Mouse (Mus musculus) spleen, postnatal 36 days (tissue): ENCODE results near the gene Gm45753.
"Not testable (repeated sequence)": the region's sequence is repeated elsewhere in the genome, so short reads cannot be mapped to it uniquely, and the experiment has no call there.

Experiments
- DNase-seq, 2 experiments: peaks; one replicate each; pipeline ENCODE4 v3.0.0; 2022; ENCODE audit warnings: low spot score in 2 of 2, mixed read lengths in 1 of 2

Gene Gm45753

GRCm38 (mm10) chr8:45308366-45308765 lies at the start of gene Gm45753:
TSS of gene Gm45753 (minus strand) at chr8:45308466.
- DNase-seq = no peak

DNA sequence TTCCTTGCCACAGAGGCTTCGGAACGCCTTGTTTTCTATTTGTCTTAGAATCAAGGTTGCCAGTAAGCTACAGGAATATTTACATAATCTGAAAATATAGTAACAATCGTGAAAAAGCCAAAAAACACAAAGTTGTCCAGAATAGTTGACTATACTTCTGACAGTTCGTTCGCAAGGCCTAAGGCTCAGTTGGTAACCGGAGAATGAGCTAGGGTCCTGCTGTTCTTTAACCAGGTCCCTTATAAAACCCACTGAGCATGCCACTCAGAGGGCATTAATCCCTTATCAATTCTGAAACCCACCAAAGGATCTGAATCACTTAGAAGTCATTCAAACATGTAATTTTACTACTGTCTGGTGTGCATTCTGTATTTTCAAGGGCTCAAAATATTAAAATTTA lies 47.5 kb upstream of the Gm45753 start:
- DNase-seq = no peak

DNA sequence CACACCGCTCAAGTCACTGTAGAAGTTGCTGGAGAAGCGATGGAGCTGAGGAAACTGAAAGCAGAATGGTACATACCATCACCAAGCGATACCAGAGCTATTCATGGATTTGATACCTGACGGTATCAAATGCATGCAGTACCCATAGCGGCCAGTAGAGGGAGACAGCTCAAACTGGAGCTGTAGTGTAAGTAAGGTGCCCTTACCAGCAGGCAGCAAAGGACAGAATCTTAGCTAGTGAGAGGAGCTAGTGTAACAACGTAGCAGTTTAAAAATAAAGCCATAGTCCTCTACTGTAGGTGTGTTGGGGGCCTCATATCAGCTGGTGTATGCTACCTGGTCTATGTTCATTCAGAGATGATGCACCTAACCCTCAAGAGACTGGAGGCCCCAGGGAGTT lies 36.8 kb upstream of the Gm45753 start:
- DNase-seq = peak in 1 of 2 experiments; percentile 22

GRCm38 (mm10) chr8:45344298-45344697 lies 36.0 kb upstream of the Gm45753 start:
- no peak for DNase-seq

DNA sequence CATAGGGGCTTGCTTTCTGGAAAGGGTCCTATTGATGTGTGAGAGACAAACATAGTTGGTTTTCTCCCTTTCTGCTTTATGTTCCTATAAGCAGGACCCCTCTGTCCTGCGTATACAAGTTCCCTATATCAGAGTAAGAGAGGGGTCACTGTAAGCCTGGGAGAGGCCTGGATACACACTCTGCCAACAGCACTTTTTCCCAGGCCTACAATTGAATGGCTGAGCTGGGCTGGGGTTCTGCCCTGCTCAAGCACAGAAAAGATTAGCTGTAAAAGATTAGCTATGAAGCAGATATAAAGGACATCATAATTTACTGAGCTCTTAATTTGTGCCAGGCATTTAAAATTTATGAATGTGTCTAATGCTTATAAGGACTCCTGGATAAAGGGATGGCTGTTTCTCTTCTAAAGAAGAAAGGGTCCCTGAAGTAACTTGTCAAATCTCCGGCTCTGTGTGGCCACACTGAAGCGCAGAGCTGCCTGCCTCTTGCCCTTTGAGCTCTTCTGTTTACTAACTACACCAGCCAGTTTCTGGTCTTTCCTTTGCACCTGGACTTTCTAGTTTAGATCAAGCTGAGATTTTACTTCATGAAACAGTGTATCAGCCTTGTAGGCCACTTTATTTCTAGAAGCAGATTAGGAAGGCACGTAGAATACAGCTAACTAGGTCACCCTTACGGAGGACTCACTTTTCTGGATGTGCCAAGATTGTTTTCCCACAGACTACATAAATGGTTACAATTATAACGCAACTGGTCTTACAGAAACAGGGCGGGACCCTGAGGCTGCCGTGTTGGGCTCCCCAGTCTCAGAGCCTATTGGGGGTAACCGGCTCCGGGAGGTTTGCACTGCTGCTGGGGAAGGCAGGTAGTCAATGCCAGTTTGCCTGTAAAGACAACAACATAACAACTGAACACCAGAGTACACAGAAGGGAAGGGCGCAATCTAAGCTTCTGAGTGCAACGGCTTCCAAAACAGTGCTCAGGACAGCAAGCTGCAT lies 33.7 kb upstream of the Gm45753 start:
- no peak for DNase-seq

GRCm38 (mm10) chr8:45333493-45333892 lies 25.2 kb upstream of the Gm45753 start:
- DNase-seq = peak in 1 of 2 experiments; percentile 22

- DNase-seq = peak; percentile 76 to 80
Measured at GRCm38 (mm10) chr8:45332685-45333409, 24.6 kb upstream of the Gm45753 start, which contains the start of gene Cyp4v3. TSS of gene Cyp4v3 (minus strand) at chr8:45333216.

GRCm38 (mm10) chr8:45330856-45331255 lies 22.6 kb upstream of the Gm45753 start:
- DNase-seq = no peak

DNA sequence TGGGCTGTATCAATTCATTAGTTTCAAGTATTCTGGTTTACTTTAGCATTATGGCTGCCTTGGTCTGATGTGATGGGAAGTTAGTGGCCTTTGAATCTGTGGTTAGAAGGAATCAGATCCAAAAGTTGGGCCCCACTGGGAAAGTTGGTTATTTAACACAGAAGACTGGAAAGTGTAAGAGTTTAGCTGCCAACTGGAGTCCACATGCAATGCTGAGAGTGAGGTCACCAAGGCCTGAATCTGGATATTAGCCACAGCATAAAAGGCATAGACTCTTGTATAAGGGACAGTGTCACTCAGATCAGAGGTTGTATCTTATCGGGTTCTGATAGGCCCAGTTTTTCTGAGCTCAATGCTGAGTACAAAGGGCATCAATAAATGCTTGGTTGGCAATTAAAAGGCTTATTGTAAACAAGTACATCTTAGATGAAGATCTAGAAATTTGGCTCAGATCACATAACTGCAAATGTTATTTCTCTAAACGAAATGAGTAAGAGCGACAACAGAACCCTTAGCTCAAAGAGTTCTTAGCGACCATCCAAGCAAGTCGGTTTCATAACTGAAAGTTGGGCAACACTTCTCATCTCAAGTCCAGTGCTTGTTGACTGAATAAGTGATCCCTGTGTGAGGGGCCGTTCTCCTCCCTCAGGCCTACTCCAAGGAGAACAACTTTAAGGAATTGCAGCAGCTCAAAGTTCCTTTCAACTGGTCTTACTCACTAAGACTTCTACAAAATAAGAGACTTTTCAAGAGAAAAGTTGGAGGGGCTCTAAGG lies 21.1 kb upstream of the Gm45753 start:
- DNase-seq = no peak

- DNase-seq = not testable (repeated sequence)
Measured at GRCm38 (mm10) chr8:45327076-45327475, 18.8 kb upstream of the Gm45753 start.

GRCm38 (mm10) chr8:45324151-45324550 lies 15.9 kb upstream of the Gm45753 start:
- no peak for DNase-seq

GRCm38 (mm10) chr8:45321365-45321764 lies 13.1 kb upstream of the Gm45753 start:
- DNase-seq = no peak

DNA sequence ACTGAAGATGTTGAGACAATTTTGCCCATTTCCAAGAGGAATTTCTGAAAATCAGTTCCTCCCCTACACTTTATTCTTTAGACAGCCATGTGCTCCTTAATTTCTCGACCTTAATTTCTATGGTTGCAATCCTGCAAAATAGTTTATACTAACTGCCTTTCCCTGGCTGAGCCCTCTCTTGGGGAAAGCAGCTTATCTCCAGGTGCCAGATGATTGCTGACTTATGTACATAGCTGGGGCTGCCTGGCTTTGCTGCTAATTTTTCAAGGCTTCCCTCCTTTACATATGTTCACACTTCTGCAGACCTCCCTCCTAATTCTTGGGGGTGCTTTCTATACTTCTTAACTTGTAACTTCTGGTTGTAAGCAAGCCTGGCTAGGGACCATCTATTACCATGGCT lies 12.7 kb upstream of the Gm45753 start:
- no peak for DNase-seq

DNA sequence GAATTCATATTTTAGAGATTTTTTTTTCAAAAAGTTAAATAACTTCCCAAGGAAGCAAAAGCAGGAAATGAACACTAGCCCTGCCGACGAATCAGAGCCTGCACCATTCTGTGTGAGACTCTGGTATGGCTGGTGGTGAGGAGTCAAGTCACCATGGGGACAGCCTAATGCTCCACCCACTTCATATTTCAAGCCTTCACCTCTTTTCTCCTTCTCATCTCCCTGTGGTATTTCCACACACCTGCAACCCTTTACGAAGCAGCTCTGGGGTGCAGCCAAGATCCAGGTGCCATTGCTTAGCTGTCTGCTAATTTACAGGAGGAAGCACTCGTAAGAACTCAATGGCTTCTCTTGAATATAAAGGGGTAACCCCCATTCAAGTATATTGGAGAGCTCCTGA lies 2.7 kb upstream of the Gm45753 start:
- DNase-seq = no peak

DNA sequence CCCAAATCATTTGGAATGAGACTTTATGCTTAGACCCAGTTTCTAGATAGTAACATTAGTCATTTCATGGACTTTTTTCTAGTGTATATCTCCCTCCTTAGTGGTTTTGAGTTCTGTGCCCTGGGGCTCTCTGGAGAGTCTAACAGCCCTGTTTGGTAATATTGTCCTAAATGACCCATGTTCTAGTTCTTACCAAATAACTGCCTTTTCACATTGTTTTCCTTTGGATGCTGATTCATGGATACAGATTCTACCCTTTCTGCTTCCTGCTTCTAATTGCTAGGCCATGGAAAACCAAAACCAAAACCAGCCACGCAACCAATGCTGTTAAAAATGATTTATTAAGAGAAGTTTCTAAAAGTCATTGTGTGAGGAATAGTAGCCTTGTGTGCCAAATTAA lies 2.8 kb downstream of the Gm45753 start:
- DNase-seq = no peak

GRCm38 (mm10) chr8:45304354-45304753 lies 3.9 kb downstream of the Gm45753 start:
- no peak for DNase-seq

- DNase-seq = no peak
Measured at GRCm38 (mm10) chr8:45302390-45302789, 5.9 kb downstream of the Gm45753 start.

DNA sequence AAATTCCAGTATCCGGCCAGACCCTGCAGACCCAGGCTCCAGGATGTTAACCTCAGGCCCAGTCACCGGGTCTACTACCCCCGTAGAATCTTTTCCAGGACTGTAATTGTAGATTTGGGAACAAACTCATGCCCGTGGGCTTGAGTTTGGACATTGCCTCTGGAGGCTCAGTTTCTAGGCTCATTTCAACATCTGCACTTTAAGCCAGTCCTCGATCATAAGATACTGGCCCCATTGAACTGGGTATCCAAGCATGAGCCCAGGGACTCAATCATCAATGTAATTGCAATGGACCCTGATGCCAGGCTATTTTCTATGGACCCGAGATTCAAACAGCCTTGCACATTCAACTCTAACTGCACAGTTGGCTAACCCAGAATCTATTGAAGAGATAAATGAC lies 13.0 kb downstream of the Gm45753 start:
- DNase-seq = no peak

DNA sequence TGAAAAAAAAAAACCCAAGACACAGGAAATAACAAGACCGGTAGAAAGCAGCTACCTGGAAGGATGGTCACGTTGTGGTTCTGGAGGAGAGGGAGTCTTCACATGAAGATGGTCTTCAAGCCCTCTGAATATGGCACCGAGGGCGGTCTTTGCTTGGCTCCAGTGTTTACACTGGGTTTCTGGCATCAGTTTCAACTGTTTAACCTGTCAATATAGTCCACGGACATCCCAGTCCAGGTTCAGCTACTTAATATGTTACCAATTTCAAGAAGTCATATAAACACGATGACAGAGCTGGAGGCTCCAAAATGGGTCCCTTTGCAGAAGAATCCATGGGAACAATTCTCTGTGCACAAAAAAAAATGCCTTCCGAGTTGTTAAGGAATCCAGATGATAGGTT lies 13.6 kb downstream of the Gm45753 start, which contains the start of gene Klkb1:
Gene Klkb1, minus strand, starts transcription at position 173 of the 400 bp plus-strand sequence.
- DNase-seq = no peak

GRCm38 (mm10) chr8:45291790-45292189 lies 16.5 kb downstream of the Gm45753 start:
- DNase-seq = no peak

GRCm38 (mm10) chr8:45281630-45282029 lies 26.6 kb downstream of the Gm45753 start:
- no peak for DNase-seq

DNA sequence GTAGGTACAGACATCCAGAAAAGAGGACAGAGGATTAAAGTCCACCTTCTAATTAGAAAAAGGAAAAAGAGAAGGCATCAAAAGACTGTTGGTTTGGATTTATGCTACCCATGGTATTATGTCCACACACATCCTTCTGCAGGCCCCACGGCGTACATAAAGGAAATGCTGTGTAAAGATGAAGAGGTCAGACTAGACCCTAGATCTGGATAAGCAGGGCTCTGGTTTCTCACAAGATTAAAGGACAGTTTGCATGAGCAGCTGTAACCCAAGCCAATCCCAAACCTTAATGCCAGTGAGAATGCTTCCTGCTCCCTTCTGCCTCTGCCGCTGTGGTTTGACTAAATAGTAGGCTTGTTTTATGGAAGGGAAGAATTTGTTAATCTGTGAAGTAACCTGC lies 30.8 kb downstream of the Gm45753 start:
- DNase-seq = no peak
